Comparison of ENCODE assay signal across 8 mouse cellular contexts in genomic region chr9:66560295-66560694, GRCm38 (mm10). TPM values are rescaled to one million over a fixed set of nuclear protein-coding genes. Genes with fewer than 3 reads are reported as not detected.
A peak's percentile ranks its signal among the peaks of the same experiment; 100 is the strongest.
DNase-seq lines count a peak whose midpoint lies in the region; ATAC-seq lines count a peak whose summit lies in the region.

No protein-coding gene starts in this region.

- 0 out of 2 replicates have a peak, but pooled peaks cover 3% of the 10 kb centered on the region for H3K4me1 ChIP-seq in forebrain, embryonic 12.5 days
- H3K4me1 ChIP-seq in forebrain, embryonic 10.5 days, result no peaks in the 10 kb centered on the region
- 0 out of 2 replicates have a peak, but pooled peaks cover 5% of the 10 kb centered on the region for H3K4me1 ChIP-seq in forebrain, embryonic 16.5 days (replicated peaks; ENCODE audit: control insufficient read depth, insufficient read depth, low read length)
- H3K4me1 ChIP-seq in stomach, embryonic 15.5 days, result no peaks in the 10 kb centered on the region; the same call in 1 of the 2 replicates

- H3K27ac ChIP-seq in forebrain, embryonic 12.5 days, result no peak overlapping the region
- H3K27ac ChIP-seq in forebrain, embryonic 10.5 days, result no peak overlapping the region
- peak overlapping the region; percentile 50; the same call in 1 of the 2 replicates for H3K27ac ChIP-seq in forebrain, embryonic 16.5 days (ENCODE audit: low read length)
- no peak overlapping the region for H3K27ac ChIP-seq in stomach, embryonic 15.5 days

- 16% methylated on average over 2 of the region's 2 CpGs for WGBS in forebrain, embryonic 12.5 days
- WGBS in forebrain, embryonic 10.5 days, result 79% methylated on average over 2 of the region's 2 CpGs
- WGBS in forebrain, embryonic 16.5 days, result 1% methylated on average over 2 of the region's 2 CpGs
- WGBS in stomach, embryonic 15.5 days, result 6% methylated on average over 2 of the region's 2 CpGs

- H3K36me3 ChIP-seq in forebrain, embryonic 12.5 days (replicated peaks), result peaks cover 3% of the 10 kb centered on the region; the same call in 1 of the 2 replicates
- peaks cover 20% of the 10 kb centered on the region for H3K36me3 ChIP-seq in forebrain, embryonic 10.5 days (replicated peaks)
- no peaks in the 10 kb centered on the region for H3K36me3 ChIP-seq in forebrain, embryonic 16.5 days (ENCODE audit: control insufficient read depth, insufficient read depth)
- no peaks in the 10 kb centered on the region for H3K36me3 ChIP-seq in stomach, embryonic 15.5 days

- no peak for DNase-seq in forebrain, embryonic 10.5 days (ENCODE audit: extremely low spot score, low spot score)
- peak; percentile 9 for DNase-seq in 3134 (ENCODE audit: extremely low read depth, insufficient read length, low spot score)
- DNase-seq in kidney, postnatal 4 days, result peak; percentile 22 to 44
- DNase-seq in cerebellum, adult 9-10 months, result no peak
- no peak for DNase-seq in testis, postnatal 10 days (ENCODE audit: low spot score)

- no peaks in the 10 kb centered on the region for H3K9me3 ChIP-seq in forebrain, embryonic 12.5 days
- H3K9me3 ChIP-seq in forebrain, embryonic 10.5 days, result no peaks in the 10 kb centered on the region
- H3K9me3 ChIP-seq in forebrain, embryonic 16.5 days (ENCODE audit: control insufficient read depth, low read length), result no peaks in the 10 kb centered on the region
- H3K9me3 ChIP-seq in stomach, embryonic 15.5 days, result no peaks in the 10 kb centered on the region

- no peak overlapping the region for H3K4me2 ChIP-seq in forebrain, embryonic 12.5 days
- no peak overlapping the region for H3K4me2 ChIP-seq in forebrain, embryonic 16.5 days (ENCODE audit: low read length)
- H3K4me2 ChIP-seq in stomach, embryonic 15.5 days, result no peak overlapping the region

- H3K27me3 ChIP-seq in forebrain, embryonic 12.5 days, result no peaks in the 10 kb centered on the region
- no peaks in the 10 kb centered on the region for H3K27me3 ChIP-seq in forebrain, embryonic 10.5 days (ENCODE audit: poor library complexity, severe bottlenecking)
- no peaks in the 10 kb centered on the region for H3K27me3 ChIP-seq in forebrain, embryonic 16.5 days (replicated peaks; ENCODE audit: control insufficient read depth, insufficient read depth, low read length)
- H3K27me3 ChIP-seq in stomach, embryonic 15.5 days (replicated peaks), result no peaks in the 10 kb centered on the region

- ATAC-seq in forebrain, embryonic 12.5 days (ENCODE audit: low FRiP score), result peak; percentile 36; the same call in 1 of the 2 replicates
- ATAC-seq in forebrain, embryonic 16.5 days, result peak; percentile 38; the same call in 1 of the 2 replicates
- peak; percentile 71; the same call in 1 of the 2 replicates for ATAC-seq in stomach, embryonic 15.5 days (ENCODE audit: insufficient read depth, low FRiP score, low read depth)

- H3K4me3 ChIP-seq in forebrain, embryonic 12.5 days (replicated peaks), result no peak overlapping the region
- no peak overlapping the region for H3K4me3 ChIP-seq in forebrain, embryonic 10.5 days
- no peak overlapping the region for H3K4me3 ChIP-seq in forebrain, embryonic 16.5 days (replicated peaks; ENCODE audit: low read length)
- no peak overlapping the region for H3K4me3 ChIP-seq in stomach, embryonic 15.5 days (replicated peaks)

- no peak overlapping the region for H3K9ac ChIP-seq in forebrain, embryonic 12.5 days
- H3K9ac ChIP-seq in forebrain, embryonic 16.5 days (replicated peaks; ENCODE audit: low read depth, low read length), result no peak overlapping the region
- H3K9ac ChIP-seq in stomach, embryonic 15.5 days, result no peak overlapping the region

RNA-seq across cellular contexts. Expression of gene Usp3, which starts 32.6 kb away (rescaled TPM):
- 121 and 122 TPM in 2 replicates for polyA plus RNA-seq in forebrain, embryonic 12.5 days (2016; fragmentation: Nextera tagmentation; extraction: Ambion mirVana)
- polyA plus RNA-seq in forebrain, embryonic 10.5 days (2016; fragmentation: Nextera tagmentation; extraction: Ambion mirVana), result 95.1 and 101 TPM in 2 replicates
- 93.0 and 110 TPM in 2 replicates for polyA plus RNA-seq in forebrain, embryonic 16.5 days (2015; fragmentation: Nextera tagmentation; extraction: Ambion mirVana)
- 60.9 and 64.6 TPM in 2 replicates for polyA plus RNA-seq in stomach, embryonic 15.5 days (2015; fragmentation: Nextera tagmentation; extraction: Ambion mirVana)

RNA-seq across cellular contexts. Expression of gene Fbxl22, which starts 45.9 kb away (rescaled TPM):
- 2.4 TPM in 2 replicates for polyA plus RNA-seq in forebrain, embryonic 12.5 days (2016; fragmentation: Nextera tagmentation; extraction: Ambion mirVana)
- polyA plus RNA-seq in forebrain, embryonic 10.5 days (2016; fragmentation: Nextera tagmentation; extraction: Ambion mirVana), result 1.6 TPM in 2 replicates
- polyA plus RNA-seq in forebrain, embryonic 16.5 days (2015; fragmentation: Nextera tagmentation; extraction: Ambion mirVana), result 1.3 and 1.8 TPM in 2 replicates
- 19.2 and 19.9 TPM in 2 replicates for polyA plus RNA-seq in stomach, embryonic 15.5 days (2015; fragmentation: Nextera tagmentation; extraction: Ambion mirVana)

Comparison
In these comparisons a context has a peak if more than half of its experiments do, and no peak if none do; other contexts are left out.
1. DNase-seq: peak in 3134 (single experiment) and kidney, postnatal 4 days (2 of 2); none in forebrain, embryonic 10.5 days (single experiment), cerebellum, adult 9-10 months (single experiment) and testis, postnatal 10 days (single experiment).
2. Peak in every context shown above with its lines, with median percentiles within 50 percentile points of each other: ATAC-seq.